Mouse (Mus musculus) c-Kit-positive CD71-positive TER-119-positive erythroid progenitor cells, embryonic 14.5 days (primary cell): ENCODE results near the gene Ano6.

Experiments used
- DNase-seq: peaks from one replicate; pipeline ENCODE4 v3.0.0-alpha.2; 2013; ENCODE audit warnings: low spot score

Ano6 gene

GRCm38 (mm10) chr15:95890368-95890767, 99.7 kb downstream of the Ano6 start:
- no peak for DNase-seq

- DNase-seq = no peak
These were observed 101.5 kb downstream of the Ano6 start for GRCm38 (mm10) chr15:95892171-95892570.

- DNase-seq = no peak
These were observed 102.3 kb downstream of the Ano6 start for GRCm38 (mm10) chr15:95892929-95893328.

GRCm38 (mm10) chr15:95895699-95896098, 105.1 kb downstream of the Ano6 start:
- no peak for DNase-seq

- no peak for DNase-seq
These were observed 107.0 kb downstream of the Ano6 start for GRCm38 (mm10) chr15:95897653-95898052.

DNA sequence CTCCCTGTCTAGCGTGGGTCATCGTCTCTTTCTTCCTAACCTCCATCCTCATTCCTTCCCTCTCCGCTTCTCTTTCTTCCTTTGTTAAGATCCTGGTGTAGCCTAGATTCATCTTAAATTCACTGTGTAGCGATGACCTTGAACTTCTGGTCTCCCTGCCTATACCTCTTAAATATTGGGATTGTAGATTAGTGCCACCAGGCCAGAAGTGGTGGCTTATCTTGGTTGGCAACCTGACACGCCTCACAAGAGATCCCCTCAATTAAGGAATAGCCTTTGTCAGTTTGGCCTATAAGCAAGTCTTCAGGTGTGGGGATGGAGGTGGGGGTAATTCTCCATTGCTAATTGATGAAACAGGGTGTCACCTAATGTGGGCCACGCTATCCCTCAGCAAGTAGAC, 107.8 kb downstream of the Ano6 start:
- DNase-seq = no peak

DNA sequence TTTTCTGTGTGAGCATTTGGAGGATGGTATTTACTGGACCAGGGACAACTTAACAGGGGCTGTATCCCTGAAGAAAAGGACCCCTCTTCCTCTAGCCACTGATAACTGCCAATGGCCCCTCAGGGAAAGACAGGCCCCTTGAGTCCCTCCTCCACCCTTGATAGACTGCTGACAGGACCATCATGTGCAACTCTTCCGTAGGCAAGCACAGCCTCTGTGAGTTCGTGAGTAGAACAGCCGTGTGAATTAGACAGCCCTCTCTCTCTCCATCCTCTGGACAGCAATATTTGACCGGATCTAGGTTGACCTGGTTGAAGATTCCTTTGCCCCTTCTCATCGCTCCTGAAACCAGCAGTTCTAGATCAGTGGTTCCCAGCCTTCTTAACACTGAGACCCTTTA, 111.8 kb downstream of the Ano6 start:
- DNase-seq = no peak

GRCm38 (mm10) chr15:95904247-95904646, 113.6 kb downstream of the Ano6 start:
- DNase-seq = no peak

DNA sequence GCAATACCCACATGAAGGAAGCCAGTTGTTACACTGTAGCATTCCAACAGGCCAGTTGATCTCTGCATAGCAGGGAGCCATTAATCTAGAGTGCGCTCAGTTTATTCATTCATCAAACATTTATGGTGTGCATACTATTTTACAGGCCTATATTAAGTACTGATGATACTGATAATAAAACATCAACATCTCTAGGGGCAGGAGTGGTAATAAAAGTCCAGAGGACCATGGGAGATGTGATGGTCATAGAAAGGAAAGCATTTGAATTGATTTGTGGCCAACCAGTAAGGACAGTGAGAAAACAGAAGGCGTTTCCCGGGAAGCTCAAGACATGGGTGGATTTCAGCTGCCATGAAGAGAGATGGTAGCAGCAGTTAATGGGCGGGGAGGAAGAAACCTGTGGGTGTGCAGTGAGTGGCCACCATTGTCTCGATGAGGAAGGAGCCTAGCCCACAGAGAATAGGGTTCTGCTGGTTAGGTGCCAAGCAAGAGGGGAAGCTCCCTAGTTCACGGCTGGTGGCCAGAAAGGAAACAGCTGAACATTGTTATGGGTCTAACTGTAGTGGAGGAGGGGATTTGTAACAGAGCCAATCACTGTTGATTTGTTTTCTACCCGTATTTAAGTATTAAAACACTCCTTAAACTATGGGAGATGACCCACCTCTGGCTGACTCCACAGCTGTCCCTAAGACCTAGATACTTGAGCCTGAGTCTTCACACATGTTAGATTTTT, 115.5 kb downstream of the Ano6 start:
- no peak for DNase-seq

GRCm38 (mm10) chr15:95906891-95907290, 116.2 kb downstream of the Ano6 start:
- DNase-seq = no peak

GRCm38 (mm10) chr15:95907337-95907736, 116.7 kb downstream of the Ano6 start:
- DNase-seq = no peak

- DNase-seq = peak; percentile 63
These were observed 117.3 kb downstream of the Ano6 start for GRCm38 (mm10) chr15:95907909-95908308.

GRCm38 (mm10) chr15:95910099-95910780, 119.6 kb downstream of the Ano6 start:
- DNase-seq = no peak

GRCm38 (mm10) chr15:95914963-95915362, 124.3 kb downstream of the Ano6 start:
- no peak for DNase-seq

- no peak for DNase-seq
These were observed 124.8 kb downstream of the Ano6 start for GRCm38 (mm10) chr15:95915477-95915876.

DNA sequence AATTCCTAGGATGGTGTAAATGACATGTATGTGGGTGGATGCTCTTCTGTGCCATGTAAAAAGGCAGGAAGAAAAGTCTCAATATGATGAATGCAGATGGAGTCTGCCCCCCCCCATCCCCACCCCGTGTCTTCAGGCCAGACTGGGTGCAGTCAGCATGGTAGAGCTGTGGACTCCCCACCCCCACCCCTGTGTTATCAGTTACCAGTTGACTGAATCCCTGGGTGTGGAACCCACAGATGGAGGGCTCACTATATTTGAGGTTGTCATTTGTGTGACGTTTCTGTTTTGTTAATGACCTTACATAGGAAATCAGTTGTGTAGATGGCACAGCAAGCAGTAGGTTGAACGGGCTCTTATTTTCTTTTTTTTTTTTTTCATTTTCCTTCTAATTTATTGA, 126.7 kb downstream of the Ano6 start:
- DNase-seq = peak; percentile 62

GRCm38 (mm10) chr15:95920047-95920446, 129.4 kb downstream of the Ano6 start:
- DNase-seq = no peak

- DNase-seq = no peak
These were observed 130.4 kb downstream of the Ano6 start for GRCm38 (mm10) chr15:95921072-95921471.

DNA sequence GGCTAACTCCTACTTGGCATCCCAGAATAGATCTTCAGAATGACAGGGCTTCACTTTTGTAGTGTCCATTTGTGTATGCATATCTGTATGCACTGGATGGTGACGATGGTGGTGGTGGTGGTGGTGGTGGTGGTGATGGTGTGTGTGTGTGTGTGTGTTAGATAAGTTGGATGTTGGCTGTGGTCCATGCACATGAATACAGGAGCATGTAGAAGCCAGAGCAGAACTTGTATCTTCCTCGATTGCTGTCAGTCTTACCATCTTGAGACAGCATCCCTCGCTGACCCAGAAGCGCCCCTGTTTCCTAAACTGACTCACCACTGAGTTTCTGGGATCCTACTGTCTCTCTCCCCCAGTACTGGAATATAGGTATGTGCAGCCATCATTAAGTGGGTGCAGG, 131.0 kb downstream of the Ano6 start:
- DNase-seq = no peak

DNA sequence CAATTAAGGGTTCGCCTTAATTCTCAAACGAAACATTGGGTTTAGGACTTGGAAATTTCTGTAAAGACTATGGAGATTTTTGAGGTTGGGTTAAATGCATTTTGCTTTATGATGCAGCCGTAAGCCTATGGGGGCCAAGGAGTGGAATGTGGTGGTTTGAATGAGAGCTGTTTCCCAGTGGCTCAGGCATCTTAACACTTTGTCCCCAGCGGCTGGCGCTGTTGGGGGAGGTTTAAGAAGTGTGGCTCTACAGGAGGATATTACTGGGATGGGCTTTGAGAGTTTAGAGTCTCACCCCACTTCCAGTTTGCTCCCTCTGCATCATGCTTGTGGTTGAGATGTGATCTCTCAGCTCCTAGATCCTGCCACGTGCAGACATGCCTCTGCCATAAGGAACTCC, 131.9 kb downstream of the Ano6 start:
- no peak for DNase-seq

DNA sequence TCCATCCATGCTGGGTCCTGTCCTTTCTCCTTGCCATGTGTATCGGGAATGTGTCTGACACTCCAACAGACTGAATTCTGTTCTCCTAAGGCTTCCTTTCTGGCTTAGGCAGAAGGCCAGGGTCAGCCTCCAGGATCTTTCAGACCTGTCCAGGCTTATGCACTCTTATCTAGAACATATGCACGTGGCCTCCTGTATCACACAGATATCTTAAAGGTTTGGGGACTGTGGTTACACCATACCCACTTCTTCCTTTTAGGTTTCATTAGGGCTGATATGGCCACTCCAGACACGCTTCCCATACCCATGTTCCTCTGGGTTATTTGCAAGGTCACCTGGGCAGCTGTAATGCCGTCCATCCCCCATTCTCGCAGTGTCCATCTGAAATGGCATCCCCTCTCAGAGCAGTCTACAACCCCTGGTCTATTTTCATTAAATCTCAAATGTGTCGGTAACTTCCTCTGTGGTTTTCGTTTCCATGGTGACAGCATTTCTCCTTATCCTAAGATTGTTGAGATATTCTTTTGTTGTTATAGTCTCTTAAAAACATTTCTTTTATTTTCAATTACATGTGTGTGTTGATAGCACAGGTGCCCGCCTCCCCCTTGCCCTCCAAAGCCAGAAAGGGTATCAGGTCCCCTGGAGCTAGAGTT, 134.8 kb downstream of the Ano6 start:
- no peak for DNase-seq

DNA sequence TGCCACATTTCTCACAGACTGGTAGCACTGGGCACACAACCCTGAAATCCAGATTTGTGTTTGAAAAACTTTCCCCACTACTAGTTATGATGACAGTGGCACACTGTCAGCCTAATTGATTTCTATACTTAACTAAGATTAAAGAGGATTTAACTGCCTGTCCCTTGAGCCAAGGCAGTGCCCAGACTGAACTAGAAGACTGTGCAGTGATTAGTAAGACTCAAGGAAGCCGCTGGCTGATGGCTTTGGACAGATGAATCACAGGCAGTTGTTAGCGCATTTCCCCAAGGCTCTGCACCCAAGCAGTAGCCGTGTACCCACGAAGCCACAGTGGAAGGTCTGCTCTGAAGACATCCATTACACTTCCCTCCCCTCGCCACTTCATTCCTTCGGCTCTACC, 138.4 kb downstream of the Ano6 start:
- no peak for DNase-seq
